Mouse (Mus musculus): ENCODE measurements around the gene Immp1l.

The Immp1l gene

DNA sequence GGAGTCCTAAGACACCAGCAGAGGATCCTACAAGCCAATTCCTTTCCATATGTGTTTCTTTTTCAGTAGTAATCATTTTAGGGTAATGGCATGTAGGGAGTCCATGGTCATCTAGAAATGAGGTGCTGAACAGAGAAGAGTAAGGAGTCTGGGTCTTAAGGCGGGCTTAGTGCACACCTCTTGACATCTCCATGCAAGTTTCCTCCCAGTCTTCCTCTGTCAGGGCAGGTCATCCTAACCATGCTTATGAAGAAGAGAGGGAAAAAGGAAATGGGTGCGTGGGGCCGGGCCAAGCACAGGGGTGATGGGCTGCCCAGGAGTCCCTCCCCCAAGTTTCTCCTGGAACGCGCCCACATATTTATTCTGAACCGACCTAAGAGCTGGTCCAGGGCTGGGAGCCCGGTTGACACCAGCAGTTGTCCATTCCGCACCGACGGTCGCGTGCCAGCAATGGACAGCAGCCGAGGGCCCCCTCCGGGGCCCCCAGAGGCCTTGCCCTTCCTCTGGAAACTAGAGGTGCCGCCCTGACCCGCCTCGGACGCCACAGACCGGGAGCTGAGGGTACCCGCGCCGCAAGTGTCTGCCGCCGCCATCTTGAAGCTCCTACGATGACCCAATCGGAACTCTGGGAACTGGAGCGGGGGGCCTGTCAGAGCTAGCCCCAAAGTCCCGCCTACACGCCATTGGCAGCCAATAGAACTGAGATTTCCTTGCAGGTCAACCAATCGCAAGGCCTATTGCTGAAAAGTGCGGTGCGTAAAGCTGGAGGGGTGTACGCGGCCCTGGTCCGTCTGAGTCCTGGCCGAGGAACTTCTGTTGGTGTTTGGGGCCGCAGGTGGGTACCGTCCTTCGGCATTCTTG, at the start of gene Immp1l, which contains the start of gene Elp4:
TSS of gene Immp1l (plus strand) at position 743 of the 861 bp plus-strand sequence.
TSS of gene Elp4 (minus strand) at position 669 of the 861 bp plus-strand sequence.
- peak; percentile 98 for DNase-seq

- DNase-seq, result no peak
Observed at GRCm38 (mm10) chr2:105854740-105855139, 49.7 kb upstream of the Immp1l start.

DNA sequence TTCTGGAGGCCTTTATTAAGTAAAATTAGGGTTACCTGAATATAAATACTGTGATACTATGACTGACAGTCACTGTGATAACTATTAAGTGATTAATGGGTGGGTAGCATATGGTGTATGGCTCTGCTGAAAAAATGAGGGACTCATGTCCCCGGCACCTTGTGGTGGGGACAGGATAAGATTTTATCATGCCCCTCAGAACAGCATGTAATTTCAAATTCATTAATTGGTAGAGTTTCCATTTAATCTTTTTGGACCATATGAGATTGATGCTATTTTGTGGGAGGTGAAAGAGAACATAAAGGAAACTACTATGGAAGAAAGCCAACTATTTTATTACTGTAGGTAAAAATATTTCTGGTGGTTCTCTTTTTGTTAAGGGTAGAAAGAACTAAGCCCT, 31.0 kb upstream of the Immp1l start:
- no peak for DNase-seq

DNA sequence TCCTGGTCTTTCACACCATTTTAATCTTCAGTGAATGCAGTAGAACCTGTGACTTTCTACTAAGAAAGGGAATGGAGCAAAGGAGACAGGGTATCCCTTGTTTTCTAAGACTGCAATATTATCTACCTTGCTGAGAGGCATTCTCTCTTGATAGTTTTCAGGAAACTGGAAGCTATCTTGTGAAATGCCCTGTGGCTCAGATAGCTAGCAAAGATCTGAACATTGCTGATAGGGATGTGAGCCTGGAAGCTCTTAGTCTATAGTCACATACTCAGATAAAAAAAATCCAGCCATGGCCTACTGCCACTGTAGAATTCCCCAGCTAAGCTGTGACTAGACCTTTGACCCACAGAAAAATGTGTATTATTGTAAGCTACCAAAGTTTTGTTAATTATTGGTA, 13.6 kb upstream of the Immp1l start:
- no peak for DNase-seq

- no peak for DNase-seq
Observed at GRCm38 (mm10) chr2:105904757-105905146, 314 bp downstream of the Immp1l start.

GRCm38 (mm10) chr2:105908351-105908750, 3.9 kb downstream of the Immp1l start:
- peak; percentile 29 for DNase-seq

DNA sequence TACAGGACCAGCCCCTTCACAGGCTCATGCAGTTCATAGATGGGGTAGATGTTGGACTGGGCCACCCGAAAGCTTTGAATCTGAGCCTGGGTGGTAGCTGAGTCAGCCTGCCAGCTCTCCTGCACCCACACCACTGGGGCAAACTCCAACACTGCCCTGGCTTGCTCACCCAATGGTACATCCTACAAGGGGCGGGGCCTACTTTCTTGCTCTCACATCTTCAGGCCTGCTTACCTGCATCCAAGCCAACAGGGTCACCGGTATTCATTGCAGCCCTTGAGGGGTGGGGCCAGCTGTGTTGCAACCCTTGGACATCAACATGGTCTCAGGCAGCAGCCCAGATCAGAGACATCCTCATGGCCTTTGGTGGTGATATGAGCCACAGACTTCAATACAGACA, 6.2 kb downstream of the Immp1l start:
- DNase-seq, result no peak

- DNase-seq, result no peak
Observed at GRCm38 (mm10) chr2:105913655-105914366, 9.4 kb downstream of the Immp1l start.

DNA sequence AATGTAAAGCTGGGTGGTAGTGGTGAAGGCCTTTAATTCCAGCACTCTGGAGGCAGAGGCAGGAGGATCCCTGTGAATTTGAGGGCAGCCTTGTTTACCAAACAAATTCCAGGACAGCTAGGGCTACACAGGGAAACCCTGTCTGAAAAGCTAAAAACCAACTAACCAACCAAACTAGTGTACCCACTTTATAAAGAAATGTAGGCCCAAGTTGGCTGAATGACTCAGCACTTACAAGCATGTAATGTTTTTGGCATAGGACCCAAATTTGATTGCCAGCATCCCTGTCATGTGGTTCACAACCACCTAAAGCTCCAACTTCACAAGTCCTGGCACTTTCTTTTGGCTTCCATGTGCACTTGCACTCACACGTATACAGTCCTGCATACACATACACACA, 12.2 kb downstream of the Immp1l start:
- DNase-seq, result no peak

- no peak for DNase-seq
Observed at GRCm38 (mm10) chr2:105917623-105918346, 13.3 kb downstream of the Immp1l start.

- DNase-seq, result no peak
Observed at GRCm38 (mm10) chr2:105950131-105950530, 45.7 kb downstream of the Immp1l start.

- DNase-seq, result no peak
Observed at GRCm38 (mm10) chr2:105951350-105951940, 47.0 kb downstream of the Immp1l start.

- no peak for DNase-seq
Observed at GRCm38 (mm10) chr2:105953862-105954261, 49.4 kb downstream of the Immp1l start.

- no peak for DNase-seq
Observed at GRCm38 (mm10) chr2:105963447-105963846, 59.0 kb downstream of the Immp1l start.

DNA sequence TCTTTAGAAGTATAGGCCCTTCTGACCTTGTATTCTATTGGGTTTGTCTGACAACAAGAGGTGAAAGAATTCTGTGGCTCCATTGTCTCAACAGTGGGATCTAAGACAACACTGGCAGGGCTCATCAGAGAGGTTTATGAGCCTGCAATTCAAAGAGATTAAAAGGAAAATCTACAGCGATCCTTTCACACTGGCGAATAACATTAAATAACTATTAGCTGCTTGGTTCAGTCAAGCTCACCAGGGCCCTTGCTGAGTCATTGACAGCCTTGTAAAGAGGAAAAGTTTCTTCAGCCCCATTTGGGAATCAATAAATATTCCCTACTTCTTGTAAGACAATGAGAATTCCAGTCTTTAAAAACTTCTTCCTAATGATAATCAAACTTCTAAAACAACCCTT, 69.5 kb downstream of the Immp1l start:
- DNase-seq, result no peak

DNA sequence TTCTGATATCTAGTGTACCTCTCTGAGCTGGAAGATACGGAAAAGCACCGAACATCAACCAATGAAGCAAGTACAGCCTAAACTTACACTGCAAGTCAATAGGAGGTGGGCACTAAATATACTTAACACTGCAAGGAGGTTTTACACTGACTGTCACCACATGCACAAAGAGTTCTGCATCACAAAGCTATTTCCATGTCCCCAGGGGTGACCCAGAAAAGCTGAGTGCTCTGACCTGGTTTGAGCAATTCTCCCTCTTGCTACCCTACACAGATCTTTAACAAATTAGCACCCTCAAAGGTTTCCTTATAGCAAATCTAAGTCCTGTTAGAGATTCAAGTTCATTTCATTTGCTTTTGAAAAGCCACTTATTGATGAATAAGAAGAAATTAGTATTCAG, 73.6 kb downstream of the Immp1l start:
- no peak for DNase-seq

DNA sequence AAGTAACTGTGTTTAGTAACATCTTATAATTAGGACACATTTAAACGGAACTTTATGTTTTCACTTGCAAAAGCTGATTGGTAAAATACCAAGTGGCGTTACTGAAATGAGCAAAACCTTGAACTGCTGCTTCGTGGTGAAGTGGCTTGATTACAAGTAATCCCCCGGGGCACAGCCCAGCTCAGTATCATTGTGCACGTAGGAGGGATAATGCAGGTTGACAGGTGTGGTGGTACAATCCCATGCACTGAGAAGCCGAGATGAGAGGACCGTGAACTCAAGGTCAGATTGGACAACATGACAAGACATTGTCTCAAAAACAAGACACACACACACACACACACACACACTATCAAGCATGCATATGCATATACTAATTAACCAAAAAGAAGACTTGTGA, 80.8 kb downstream of the Immp1l start:
- no peak for DNase-seq

GRCm38 (mm10) chr2:105987131-105987530, 82.7 kb downstream of the Immp1l start:
- no peak for DNase-seq

- no peak for DNase-seq
Observed at GRCm38 (mm10) chr2:105987999-105988398, 83.6 kb downstream of the Immp1l start.

- peak; percentile 89 for DNase-seq
Observed at GRCm38 (mm10) chr2:106002835-106003739, 98.6 kb downstream of the Immp1l start, which contains the start of gene Dnajc24. Gene Dnajc24 (minus strand): TSS chr2:106003549.

DNA sequence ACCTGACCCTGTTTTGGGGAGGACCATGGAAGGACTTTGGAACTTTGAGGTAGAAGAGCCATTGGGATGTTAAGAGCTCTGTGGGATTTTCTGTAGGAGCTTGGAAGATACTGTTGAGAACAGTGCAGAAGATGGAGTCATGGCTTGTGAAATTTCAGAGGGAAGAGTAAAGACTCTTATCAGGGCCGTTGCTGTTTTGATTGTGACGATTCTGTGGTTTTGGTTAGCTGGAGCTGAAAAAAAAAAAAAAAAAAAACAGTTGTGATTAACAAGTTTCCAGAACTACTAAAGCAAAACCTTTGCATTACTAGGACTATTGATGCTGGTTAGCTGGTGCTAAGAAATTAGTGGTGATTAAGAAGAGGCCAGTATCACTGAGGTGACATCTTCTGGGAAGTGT, 104.0 kb downstream of the Immp1l start:
- no peak for DNase-seq

All from thymus, postnatal 25 days (tissue).